9 mouse cellular contexts compared by ENCODE assay signal in genomic region chr10:77190967-77191915, GRCm38 (mm10). TPM values are rescaled to one million over a fixed set of nuclear protein-coding genes. Genes with fewer than 3 reads are reported as not detected.
DNase-seq lines count a peak whose midpoint lies in the region; ATAC-seq and TF ChIP-seq lines count a peak whose summit lies in the region.
"Had no signal": no experiment of that assay in that cellular context is flagged by ENCODE, and none has a peak within 500 bp of the region (broad histone marks: within the 10 kb centered on the region; RNA-seq: fewer than 3 reads in every experiment).

No protein-coding gene starts in this region.

- H3K9me3 ChIP-seq in liver, embryonic 11.5 days (ENCODE audit: control insufficient read depth, low read length), result no peaks in the 10 kb centered on the region
- H3K9me3 ChIP-seq in liver, postnatal 0 days (ENCODE audit: low read length), result no peaks in the 10 kb centered on the region
- no peaks in the 10 kb centered on the region for H3K9me3 ChIP-seq in embryonic facial prominence, embryonic 12.5 days
- H3K9me3 ChIP-seq in limb, embryonic 13.5 days, result 0 out of 2 replicates have a peak, but pooled peaks cover 5% of the 10 kb centered on the region
- no peaks in the 10 kb centered on the region for H3K9me3 ChIP-seq in stomach, embryonic 15.5 days

- peak overlapping the region; percentile 25; the same call in 1 of the 2 replicates for H3K27ac ChIP-seq in liver, embryonic 11.5 days (ENCODE audit: low read depth, low read length)
- no peak overlapping the region for H3K27ac ChIP-seq in liver, postnatal 0 days (ENCODE audit: low read depth)
- H3K27ac ChIP-seq in embryonic facial prominence, embryonic 12.5 days, result peak overlapping the region; percentile 69
- peak overlapping the region; percentile 10; the same call in 1 of the 2 replicates for H3K27ac ChIP-seq in limb, embryonic 13.5 days
- no peak overlapping the region for H3K27ac ChIP-seq in stomach, embryonic 15.5 days

- no peak overlapping the region for H3K4me3 ChIP-seq in liver, embryonic 11.5 days (ENCODE audit: low read depth, low read length)
- H3K4me3 ChIP-seq in liver, postnatal 0 days (ENCODE audit: low read depth, low read length), result no peak overlapping the region
- no peak overlapping the region for H3K4me3 ChIP-seq in embryonic facial prominence, embryonic 12.5 days
- no peak overlapping the region for H3K4me3 ChIP-seq in limb, embryonic 13.5 days
- no peak overlapping the region for H3K4me3 ChIP-seq in stomach, embryonic 15.5 days (replicated peaks)

- no peaks in the 10 kb centered on the region for H3K27me3 ChIP-seq in liver, embryonic 11.5 days (replicated peaks; ENCODE audit: control insufficient read depth, insufficient read depth, low read length)
- no peaks in the 10 kb centered on the region for H3K27me3 ChIP-seq in liver, postnatal 0 days (ENCODE audit: insufficient read depth, low read length)
- no peaks in the 10 kb centered on the region for H3K27me3 ChIP-seq in embryonic facial prominence, embryonic 12.5 days
- no peaks in the 10 kb centered on the region for H3K27me3 ChIP-seq in limb, embryonic 13.5 days
- H3K27me3 ChIP-seq in stomach, embryonic 15.5 days (replicated peaks), result no peaks in the 10 kb centered on the region

- peaks cover 16% of the 10 kb centered on the region for H3K4me1 ChIP-seq in liver, embryonic 11.5 days (replicated peaks; ENCODE audit: control insufficient read depth, insufficient read depth, low read length)
- H3K4me1 ChIP-seq in liver, postnatal 0 days (ENCODE audit: insufficient read depth), result no peaks in the 10 kb centered on the region; the same call in 1 of the 2 replicates
- H3K4me1 ChIP-seq in embryonic facial prominence, embryonic 12.5 days, result peaks cover 30% of the 10 kb centered on the region
- peaks cover 25% of the 10 kb centered on the region for H3K4me1 ChIP-seq in limb, embryonic 13.5 days
- peaks cover 2% of the 10 kb centered on the region for H3K4me1 ChIP-seq in stomach, embryonic 15.5 days

- peak; percentile 34; the same call in 1 of the 2 replicates for ATAC-seq in liver, embryonic 11.5 days (replicated peaks; ENCODE audit: low FRiP score)
- ATAC-seq in liver, postnatal 0 days, result no peak
- ATAC-seq in embryonic facial prominence, embryonic 12.5 days (ENCODE audit: insufficient number of reproducible peaks, insufficient read depth, low FRiP score, low TSS enrichment), result peak; percentile 64
- ATAC-seq in limb, embryonic 13.5 days (ENCODE audit: low FRiP score, low read depth), result peak; percentile 84
- peak; percentile 30; the same call in 1 of the 2 replicates for ATAC-seq in stomach, embryonic 15.5 days (ENCODE audit: insufficient read depth, low FRiP score, low read depth)

- WGBS in liver, embryonic 11.5 days, result 58% methylated on average over 10 of the region's 10 CpGs
- WGBS in liver, postnatal 0 days (ENCODE audit: insufficient replicate concordance), result 61% methylated on average over 10 of the region's 10 CpGs
- 20% methylated on average over 10 of the region's 10 CpGs for WGBS in embryonic facial prominence, embryonic 12.5 days
- WGBS in limb, embryonic 13.5 days, result 19% methylated on average over 10 of the region's 10 CpGs
- 32% methylated on average over 10 of the region's 10 CpGs for WGBS in stomach, embryonic 15.5 days

- DNase-seq in liver, embryonic 11.5 days (ENCODE audit: low spot score), result no peak
- DNase-seq in liver, postnatal 0 days, result no peak
- no peak for DNase-seq in urinary bladder, postnatal 14 days (ENCODE audit: low spot score)
- no peak for DNase-seq in adrenal gland, adult 2 months
- no peak for DNase-seq in left cerebral cortex, adult 9 months (ENCODE audit: low spot score in 2 of 2)
- DNase-seq: cerebellum, adult 9-11 months had no signal

- no peak overlapping the region for H3K4me2 ChIP-seq in liver, embryonic 11.5 days
- no peak overlapping the region for H3K4me2 ChIP-seq in liver, postnatal 0 days (ENCODE audit: low read depth, low read length)
- peak overlapping the region; percentile 15; the same call in 1 of the 2 replicates for H3K4me2 ChIP-seq in embryonic facial prominence, embryonic 12.5 days (replicated peaks)
- H3K4me2 ChIP-seq in limb, embryonic 13.5 days (replicated peaks), result 0 out of 2 replicates have a peak overlapping the region, but pooled peaks have one; percentile 3
- no peak overlapping the region for H3K4me2 ChIP-seq in stomach, embryonic 15.5 days

- no peak for TF ChIP-seq EP300 in liver, postnatal 0 days (IDR thresholded peaks at IDR 0.05; ENCODE audit: low read depth)

- H3K9ac ChIP-seq in liver, embryonic 11.5 days (ENCODE audit: low read depth, low read length), result no peak overlapping the region
- H3K9ac ChIP-seq in liver, postnatal 0 days (replicated peaks), result no peak overlapping the region
- H3K9ac ChIP-seq in embryonic facial prominence, embryonic 12.5 days, result no peak overlapping the region
- no peak overlapping the region for H3K9ac ChIP-seq in limb, embryonic 13.5 days
- H3K9ac ChIP-seq in stomach, embryonic 15.5 days, result no peak overlapping the region

- no peaks in the 10 kb centered on the region for H3K36me3 ChIP-seq in liver, embryonic 11.5 days (ENCODE audit: control insufficient read depth, insufficient read depth, low read length)
- no peaks in the 10 kb centered on the region for H3K36me3 ChIP-seq in liver, postnatal 0 days (replicated peaks; ENCODE audit: insufficient read depth, low read length)
- no peaks in the 10 kb centered on the region for H3K36me3 ChIP-seq in embryonic facial prominence, embryonic 12.5 days
- H3K36me3 ChIP-seq in limb, embryonic 13.5 days, result no peaks in the 10 kb centered on the region
- no peaks in the 10 kb centered on the region for H3K36me3 ChIP-seq in stomach, embryonic 15.5 days

- no peak for TF ChIP-seq CTCF in liver, postnatal 0 days (IDR thresholded peaks at IDR 0.05; ENCODE audit: low read depth)

RNA-seq across cellular contexts. Expression of gene Col18a1, which starts 24.9 kb away (rescaled TPM):
- polyA plus RNA-seq in liver, embryonic 11.5 days (2014; fragmentation: Nextera tagmentation; extraction: Ambion mirVana), result 55.3 and 60.2 TPM in 2 replicates
- 137 and 167 TPM in 2 replicates for polyA plus RNA-seq in liver, postnatal 0 days (2015; fragmentation: Nextera tagmentation; extraction: Ambion mirVana)
- polyA plus RNA-seq in embryonic facial prominence, embryonic 12.5 days (2016; fragmentation: Nextera tagmentation; extraction: Ambion mirVana), result 122 and 127 TPM in 2 replicates
- 79.0 and 87.8 TPM in 2 replicates for polyA plus RNA-seq in limb, embryonic 13.5 days (2015; fragmentation: Nextera tagmentation; extraction: Ambion mirVana)
- 70.3 and 79.2 TPM in 2 replicates for polyA plus RNA-seq in stomach, embryonic 15.5 days (2015; fragmentation: Nextera tagmentation; extraction: Ambion mirVana)
- 10 to 100 TPM; 26.7 to 40.0 TPM for total RNA-seq in adrenal gland, adult 2 months (2021)
- polyA plus RNA-seq in adrenal gland, adult 2 months (2012; rRNA removed), result 75.8 and 78.8 TPM in 2 replicates

Comparison
In these comparisons a context has a peak if more than half of its experiments do, and no peak if none do; other contexts are left out.
1. H3K27ac ChIP-seq: peak in liver, embryonic 11.5 days (single experiment), embryonic facial prominence, embryonic 12.5 days (single experiment) and limb, embryonic 13.5 days (single experiment); none in liver, postnatal 0 days (single experiment) and stomach, embryonic 15.5 days (single experiment).
2. H3K4me2 ChIP-seq: peak in embryonic facial prominence, embryonic 12.5 days (single experiment) and limb, embryonic 13.5 days (single experiment); none in liver, embryonic 11.5 days (single experiment), liver, postnatal 0 days (single experiment) and stomach, embryonic 15.5 days (single experiment).